Mouse (Mus musculus): ENCODE measurements around the gene Smarca4.
"Not testable (repeated sequence)": the region's sequence is repeated elsewhere in the genome, so short reads cannot be mapped to it uniquely, and the experiment has no call there.

Smarca4 gene

DNA sequence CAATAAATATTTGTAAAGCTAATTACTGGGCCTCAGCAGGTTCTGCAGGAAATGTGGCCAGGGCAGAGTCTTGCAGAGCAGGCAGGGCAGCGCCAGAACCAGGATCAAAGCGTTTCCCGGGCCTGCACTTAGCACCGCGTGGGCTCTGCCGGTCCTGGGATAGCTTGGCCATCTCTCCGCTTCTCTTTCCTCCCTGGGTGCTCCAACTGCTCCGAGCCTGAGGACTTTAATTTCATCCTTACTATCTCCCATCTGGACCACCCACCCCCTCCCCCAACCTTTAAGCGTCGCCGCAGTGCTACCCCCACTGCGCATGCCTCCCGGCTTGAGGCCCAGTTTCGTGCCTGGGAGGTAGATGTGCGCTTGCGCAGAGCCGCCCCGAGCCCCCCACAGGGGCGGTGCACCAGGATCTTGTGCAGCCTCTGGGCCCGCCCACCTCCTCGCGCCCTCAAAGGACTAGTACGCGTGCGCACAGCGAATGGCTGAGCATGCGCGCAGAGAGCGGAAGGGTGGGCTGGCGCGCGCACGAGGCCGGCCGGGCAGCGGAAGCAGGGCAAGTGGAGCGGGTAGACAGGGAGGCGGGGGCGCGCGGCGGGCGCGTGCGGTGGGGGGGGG is at the start of gene Smarca4:
TSS of gene Smarca4 (plus strand) at position 553 of the 615 bp plus-strand sequence.
- peak; percentile 100 for DNase-seq (ENCODE audit: low read depth)

GRCm38 (mm10) chr9:21566538-21566937 is 49.4 kb upstream of the Smarca4 start:
- DNase-seq (ENCODE audit: low read depth), result no peak

GRCm38 (mm10) chr9:21567051-21567450 is 48.9 kb upstream of the Smarca4 start:
- peak; percentile 25 for DNase-seq (ENCODE audit: low read depth)

GRCm38 (mm10) chr9:21568657-21569255 is 47.2 kb upstream of the Smarca4 start:
- DNase-seq (ENCODE audit: low read depth), result no peak

GRCm38 (mm10) chr9:21574012-21574801 is 41.8 kb upstream of the Smarca4 start:
- no peak for DNase-seq (ENCODE audit: low read depth)

GRCm38 (mm10) chr9:21575253-21575652 is 40.7 kb upstream of the Smarca4 start:
- DNase-seq (ENCODE audit: low read depth), result no peak

DNA sequence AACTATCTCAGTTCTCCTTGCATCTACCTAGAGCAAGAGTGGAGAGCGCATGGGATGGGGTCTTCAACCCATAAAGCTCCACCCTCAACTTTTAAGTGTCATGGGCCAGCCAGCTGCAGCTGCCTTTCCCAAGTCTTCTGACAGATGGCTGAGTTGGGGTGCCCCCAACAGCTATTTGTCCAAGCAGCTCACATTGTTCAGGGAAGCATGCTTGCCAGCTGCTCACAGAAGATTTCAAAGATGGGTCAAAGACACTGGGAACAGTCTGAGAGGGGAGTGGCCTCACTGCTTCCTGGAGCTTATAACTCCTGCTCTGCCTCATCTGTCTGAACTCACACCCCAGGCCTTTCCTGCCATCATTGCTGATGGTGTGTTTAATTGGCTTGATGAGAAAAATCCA is 39.7 kb upstream of the Smarca4 start:
- DNase-seq (ENCODE audit: low read depth), result no peak

- DNase-seq (ENCODE audit: low read depth), result no peak
Measured at GRCm38 (mm10) chr9:21578226-21578625, 37.7 kb upstream of the Smarca4 start.

- no peak for DNase-seq (ENCODE audit: low read depth)
Measured at GRCm38 (mm10) chr9:21585401-21585800, 30.6 kb upstream of the Smarca4 start.

DNA sequence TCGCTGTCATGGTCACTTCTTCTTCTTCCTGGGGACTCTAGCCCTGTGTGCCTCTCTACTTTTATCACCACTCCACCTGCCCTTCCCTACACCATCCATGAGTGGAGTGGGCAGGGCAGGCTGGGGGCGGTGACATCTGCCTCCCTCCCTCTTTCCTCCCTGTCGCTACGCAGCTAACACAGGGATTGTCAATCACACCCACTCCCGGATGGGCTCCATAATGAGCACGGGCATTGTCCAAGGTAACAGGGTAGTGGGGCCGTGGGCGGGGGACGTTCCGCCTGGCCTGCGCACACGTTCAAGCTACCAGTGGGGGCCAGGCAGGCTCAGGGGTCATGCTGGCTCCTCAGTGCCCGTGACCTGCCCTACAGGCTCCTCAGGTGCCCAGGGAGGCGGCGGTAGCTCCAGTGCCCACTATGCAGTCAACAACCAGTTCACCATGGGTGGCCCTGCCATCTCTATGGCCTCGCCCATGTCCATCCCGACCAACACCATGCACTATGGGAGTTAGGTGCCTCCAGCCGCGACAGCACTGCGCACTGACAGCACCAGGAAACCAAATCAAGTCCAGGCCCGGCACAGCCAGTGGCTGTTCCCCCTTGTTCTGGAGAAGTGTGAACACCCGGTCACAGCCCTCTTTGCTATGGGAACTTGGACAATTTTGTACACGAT is 28.2 kb upstream of the Smarca4 start:
- no peak for DNase-seq (ENCODE audit: low read depth)

GRCm38 (mm10) chr9:21588350-21588749 is 27.6 kb upstream of the Smarca4 start:
- DNase-seq (ENCODE audit: low read depth), result no peak

DNA sequence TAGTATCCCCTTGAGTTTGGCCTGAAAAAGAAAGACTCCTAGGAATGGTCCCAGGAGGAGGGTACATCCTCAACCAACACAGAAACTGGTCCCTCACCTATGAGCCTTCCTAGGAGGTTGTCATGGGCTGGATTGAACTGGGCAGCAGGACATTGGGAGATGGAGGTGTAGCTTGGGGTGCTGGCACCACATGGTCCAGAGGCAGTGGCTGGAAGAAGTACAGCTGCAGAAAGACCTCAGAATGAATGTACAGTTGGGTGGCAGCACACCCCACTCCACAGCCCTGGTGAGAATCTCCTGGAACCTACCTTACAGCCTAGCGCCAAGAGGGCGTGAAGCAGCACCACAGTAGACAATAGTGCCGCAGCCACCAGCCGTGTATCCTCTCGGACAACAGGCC is 26.4 kb upstream of the Smarca4 start:
- DNase-seq (ENCODE audit: low read depth), result no peak

- no peak for DNase-seq (ENCODE audit: low read depth)
Measured at GRCm38 (mm10) chr9:21591127-21591830, 24.7 kb upstream of the Smarca4 start.

- DNase-seq (ENCODE audit: low read depth), result peak; percentile 36
Measured at GRCm38 (mm10) chr9:21591831-21592702, 23.9 kb upstream of the Smarca4 start.

DNA sequence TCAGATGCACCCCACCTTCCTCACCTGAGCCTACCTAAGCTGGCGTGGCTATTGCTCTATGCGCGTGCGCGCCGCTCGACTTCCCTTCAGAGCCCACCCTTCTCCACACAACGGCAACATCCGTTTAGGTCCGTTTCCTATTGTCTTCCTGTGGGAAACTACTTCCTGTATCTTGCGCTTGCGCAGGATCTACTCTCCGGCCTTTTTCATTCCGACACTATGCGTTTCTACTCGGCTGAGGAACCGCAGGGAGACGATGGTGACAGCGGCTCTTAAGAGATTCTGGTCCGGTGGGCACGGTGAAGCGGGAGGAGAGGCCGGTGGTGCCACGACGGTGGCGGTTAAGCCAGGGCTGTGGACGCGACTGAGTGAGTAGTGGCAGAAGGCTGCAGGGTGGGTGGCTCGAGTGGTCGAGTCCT is 23.3 kb upstream of the Smarca4 start, which contains the start of the genes Timm29 and Yipf2:
TSS of gene Timm29 (plus strand) at position 20 of the 419 bp plus-strand sequence.
TSS of gene Yipf2 (minus strand) at position 126 of the 419 bp plus-strand sequence.
- peak; percentile 98 for DNase-seq (ENCODE audit: low read depth)

- DNase-seq (ENCODE audit: low read depth), result peak; percentile 76
Measured at GRCm38 (mm10) chr9:21593122-21593721, 22.7 kb upstream of the Smarca4 start.

DNA sequence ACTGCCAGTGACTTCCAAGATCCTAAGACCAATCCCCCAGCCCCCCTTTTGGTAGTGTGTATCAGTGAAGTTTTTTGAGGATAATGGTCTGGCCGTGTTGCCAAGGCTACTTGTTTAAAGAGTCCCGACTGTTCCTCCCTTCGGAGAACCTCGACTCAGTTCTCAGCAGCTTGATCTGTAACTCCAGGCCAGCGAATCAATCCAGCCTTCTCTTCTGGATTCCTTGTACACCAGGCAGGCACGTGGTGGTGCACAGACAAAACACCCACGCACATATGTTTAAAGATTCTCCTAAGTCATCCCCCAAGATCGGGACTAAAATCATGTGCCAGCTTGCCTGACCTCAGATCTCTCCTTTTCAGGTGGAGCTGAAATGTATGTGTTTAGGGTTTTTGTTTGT is 21.6 kb upstream of the Smarca4 start:
- DNase-seq (ENCODE audit: low read depth), result not testable (repeated sequence)

DNA sequence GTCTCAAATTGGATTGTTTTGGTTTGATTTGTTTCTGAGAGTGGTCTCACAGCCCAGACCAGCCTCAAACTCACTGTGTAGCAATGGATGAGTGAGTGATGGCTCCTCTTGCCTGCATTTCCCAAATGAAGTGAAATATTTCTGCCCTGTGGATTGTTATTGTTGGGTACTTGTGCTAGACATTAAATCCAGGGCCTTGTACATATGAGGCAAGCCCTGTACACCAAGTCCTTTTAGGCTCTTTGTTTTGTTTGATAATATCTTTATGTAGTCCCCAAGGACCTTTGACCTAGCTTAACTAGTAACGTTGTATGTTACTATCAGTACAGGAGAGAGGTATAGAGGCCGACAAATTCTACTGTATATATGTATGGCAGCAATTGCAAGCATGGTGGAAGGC is 21.1 kb upstream of the Smarca4 start:
- DNase-seq (ENCODE audit: low read depth), result no peak

- DNase-seq (ENCODE audit: low read depth), result peak; percentile 79
Measured at GRCm38 (mm10) chr9:21598198-21598597, 17.8 kb upstream of the Smarca4 start.

DNA sequence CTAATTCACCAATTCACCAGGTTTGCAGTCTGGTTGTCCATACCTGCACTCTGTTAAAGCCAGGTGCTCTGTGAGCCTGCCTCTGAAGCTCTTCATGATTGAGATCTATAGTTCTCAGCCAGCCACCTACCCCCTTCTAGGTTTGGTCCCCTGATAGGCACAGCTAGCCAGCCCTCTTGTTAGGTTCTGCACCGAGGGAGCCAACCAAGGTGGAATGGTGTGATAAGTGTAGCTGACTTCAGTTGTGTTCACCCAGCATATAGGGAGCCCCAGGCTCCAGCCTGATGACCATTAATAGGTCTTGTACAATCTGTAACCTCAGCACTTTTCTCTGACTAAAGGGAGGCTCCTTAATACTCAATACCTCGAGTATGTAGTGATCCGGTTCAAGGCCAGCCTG is 15.8 kb upstream of the Smarca4 start:
- no peak for DNase-seq (ENCODE audit: low read depth)
